12 mouse cellular contexts compared by ENCODE assay signal in genomic region chr1:135385161-135385560, GRCm38 (mm10). TPM values are rescaled to one million over a fixed set of nuclear protein-coding genes. Genes with fewer than 3 reads are reported as not detected.
"Had no signal": no experiment of that assay in that cellular context is flagged by ENCODE, and none has a peak within 500 bp of the region (broad histone marks: within the 10 kb centered on the region; RNA-seq: fewer than 3 reads in every experiment).

No protein-coding gene starts in this region.

- H3K27ac ChIP-seq: limb, embryonic 10.5 days; liver, embryonic 15.5 days; midbrain, embryonic 13.5 days; stomach, embryonic 15.5 days had no signal

- ATAC-seq: lung, postnatal 0 days; midbrain, embryonic 13.5 days had no signal

- DNase-seq: kidney, adult 8-10 months; kidney, postnatal 25 days; layer of hippocampus, adult 9-11 months; lung, adult 2 months; lung, postnatal 36 days; thymus, postnatal 36 days had no signal

- H3K4me3 ChIP-seq: limb, embryonic 10.5 days; liver, embryonic 15.5 days; midbrain, embryonic 13.5 days; stomach, embryonic 15.5 days had no signal

RNA-seq across cellular contexts. Expression of gene Shisa4, which starts 10.1 kb away (rescaled TPM):
- total RNA-seq: megakaryocyte progenitor cell, adult 5-6 weeks had no signal
